Mouse (Mus musculus) limb, embryonic 11.5 days (tissue): ENCODE measurements around the gene Plekha7. TPM values are rescaled to one million over a fixed set of nuclear protein-coding genes. Genes with fewer than 3 reads are reported as not detected.

ENCODE experiments used
- ATAC-seq: fragments of 200-750 bp; cut with Nextera tagmentation; 2 replicates; pipeline ENCODE4 v1.8.0; 2017; ENCODE audit warnings: low read depth; ENCODE audit not compliant: insufficient number of reproducible peaks, low FRiP score, low TSS enrichment
- DNase-seq: peaks from one replicate; pipeline ENCODE4 v3.0.0-alpha.2; 2015; ENCODE audit warnings: low spot score
- H3K27ac ChIP-seq: fragments of 300-500 bp; sonication (generic); replicated peaks from 2 replicates; pipeline ENCODE4 v1.5.1; 2014; ENCODE audit warnings: low read depth, mild to moderate bottlenecking, low read length
- H3K27me3 ChIP-seq: fragments of 300-500 bp; sonication (generic); 2 replicates; pipeline ENCODE4 v1.6.1; 2014; ENCODE audit warnings: mild to moderate bottlenecking, low read length, mixed read lengths; ENCODE audit not compliant: control insufficient read depth, insufficient read depth
- H3K36me3 ChIP-seq: fragments of 300-500 bp; sonication (generic); 2 replicates; pipeline ENCODE4 v1.6.1; 2014; ENCODE audit warnings: mild to moderate bottlenecking, low read length, moderate library complexity, mixed read lengths; ENCODE audit not compliant: control insufficient read depth, insufficient read depth
- H3K4me1 ChIP-seq: fragments of 300-500 bp; sonication (generic); 2 replicates; pipeline ENCODE4 v1.6.1; 2014; ENCODE audit warnings: low read length, mixed read lengths; ENCODE audit not compliant: control insufficient read depth, insufficient read depth
- H3K4me2 ChIP-seq: fragments of 300-500 bp; sonication (generic); 2 replicates; pipeline ENCODE4 v1.6.1; 2014; ENCODE audit warnings: low read depth, mild to moderate bottlenecking, moderate library complexity; ENCODE audit not compliant: severe bottlenecking
- H3K4me3 ChIP-seq: fragments of 300-500 bp; sonication (generic); 2 replicates; pipeline ENCODE4 v1.5.1; 2014; ENCODE audit warnings: low read depth, low read length
- H3K9ac ChIP-seq: fragments of 300-500 bp; sonication (generic); 2 replicates; pipeline ENCODE4 v1.6.1; 2014; ENCODE audit warnings: mild to moderate bottlenecking, low read length
- H3K9me3 ChIP-seq: fragments of 300-500 bp; sonication (generic); 2 replicates; pipeline ENCODE4 v1.6.1; 2016; ENCODE audit warnings: low read length; ENCODE audit not compliant: control insufficient read depth
- WGBS: fragments of 180-500 bp; shearing (Covaris S2); extraction: QIAGEN DNeasy Blood & Tissue Kit; methylation state at CpG from one replicate; pipeline ENCODE4 v1.1.7; 2014; 5-methylcytosine and 5-hydroxymethylcytosine counted together
- polyA plus RNA-seq: library from polyadenylated mRNA; unstranded; fragments of >200 nt; fragmentation: Nextera tagmentation; extraction: Ambion mirVana; gene quantifications from 2 replicates; pipeline ENCODE4 v1.2.1, GENCODE M21; 2014

Gene Plekha7
- polyA plus RNA-seq, 1 experiment from 2014 or later, result 3.7 TPM

DNA sequence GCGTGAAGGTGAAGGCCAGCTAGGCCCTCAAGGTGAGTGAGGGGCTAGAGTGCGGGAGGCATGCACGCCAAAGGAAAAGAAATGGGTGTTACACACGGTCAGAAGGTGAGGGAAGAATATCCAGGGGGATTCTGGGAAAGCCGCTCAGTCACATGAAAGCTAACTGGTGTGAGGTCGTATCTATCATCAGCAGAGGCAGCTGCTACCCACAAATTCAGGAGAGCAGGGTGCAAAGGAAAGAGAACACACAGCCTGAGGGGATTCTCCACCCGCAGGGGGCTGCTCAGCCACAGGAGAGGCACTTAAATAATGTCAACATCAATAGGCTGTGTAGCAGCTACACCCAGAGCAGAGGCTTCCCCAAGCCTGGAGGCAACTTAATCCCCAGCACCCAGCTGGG lies 44.9 kb downstream of the Plekha7 start:
- 64% methylated on average over 7 of the region's 7 CpGs for WGBS
- Histone ChIP-seq H3K9ac (no peak overlapping the region), H3K27ac (no peak overlapping the region), H3K27me3 (no peaks in the 10 kb centered on the region), H3K4me2 (no peak overlapping the region), H3K36me3 (no peaks in the 10 kb centered on the region), H3K4me1 (peaks cover 4% of the 10 kb centered on the region; the same call in 1 of the 2 replicates), H3K4me3 (no peak overlapping the region), H3K9me3 (no peaks in the 10 kb centered on the region)
- DNase-seq, result no peak
- no peak for ATAC-seq

DNA sequence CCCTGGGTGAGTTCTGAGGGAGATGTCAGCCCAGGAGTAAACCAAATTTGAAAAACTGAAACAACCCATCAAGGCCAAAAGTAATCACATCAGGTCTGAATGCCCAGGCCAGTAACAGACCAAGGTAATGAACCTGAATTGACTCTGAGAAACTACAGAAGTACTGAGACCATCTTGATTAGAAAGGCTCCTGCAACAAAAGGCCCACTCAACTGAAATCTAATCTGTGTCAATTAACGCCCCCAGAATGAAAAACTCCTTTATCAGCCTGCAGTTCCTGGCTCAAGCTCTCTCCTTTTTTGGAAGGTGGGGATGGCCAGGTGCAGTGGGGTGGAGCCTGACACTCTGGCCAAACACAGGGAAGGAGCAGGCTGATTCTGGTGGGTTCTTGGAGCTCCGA lies 45.7 kb downstream of the Plekha7 start:
- H3K9ac ChIP-seq, result no peak overlapping the region
- no peak overlapping the region for H3K4me3 ChIP-seq
- no peaks in the 10 kb centered on the region for H3K27me3 ChIP-seq
- H3K27ac ChIP-seq, result no peak overlapping the region
- no peaks in the 10 kb centered on the region for H3K36me3 ChIP-seq
- H3K4me1 ChIP-seq, result no peaks in the 10 kb centered on the region
- ATAC-seq, result no peak
- H3K9me3 ChIP-seq, result no peaks in the 10 kb centered on the region
- DNase-seq, result no peak
- WGBS, result 41% methylated on average over 2 of the region's 2 CpGs
- no peak overlapping the region for H3K4me2 ChIP-seq

DNA sequence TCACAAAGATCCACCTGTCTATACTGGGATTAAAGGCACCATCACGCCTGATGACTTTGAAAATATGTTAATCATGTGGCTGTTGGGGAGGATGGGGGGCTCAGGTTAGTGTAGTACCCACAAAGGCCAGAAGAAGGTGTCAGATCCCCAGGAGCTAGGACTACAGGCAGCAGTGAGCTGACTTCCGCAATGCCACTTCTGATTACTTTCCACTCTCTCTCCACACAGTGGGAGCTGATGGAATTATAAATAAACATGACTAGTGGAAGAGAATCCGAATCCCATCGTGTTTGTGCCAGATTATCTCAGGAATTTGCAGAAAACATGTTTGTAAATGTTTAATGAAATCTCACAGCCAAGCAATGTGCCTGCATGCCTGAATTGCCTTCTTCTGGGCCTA lies 46.1 kb downstream of the Plekha7 start:
- Histone ChIP-seq H3K9me3 (no peaks in the 10 kb centered on the region), H3K4me2 (no peak overlapping the region), H3K9ac (no peak overlapping the region), H3K27me3 (no peaks in the 10 kb centered on the region), H3K4me1 (no peaks in the 10 kb centered on the region), H3K4me3 (no peak overlapping the region), H3K36me3 (no peaks in the 10 kb centered on the region), H3K27ac (no peak overlapping the region)
- 48% methylated on average over 4 of the region's 4 CpGs for WGBS
- no peak for DNase-seq
- no peak for ATAC-seq

DNA sequence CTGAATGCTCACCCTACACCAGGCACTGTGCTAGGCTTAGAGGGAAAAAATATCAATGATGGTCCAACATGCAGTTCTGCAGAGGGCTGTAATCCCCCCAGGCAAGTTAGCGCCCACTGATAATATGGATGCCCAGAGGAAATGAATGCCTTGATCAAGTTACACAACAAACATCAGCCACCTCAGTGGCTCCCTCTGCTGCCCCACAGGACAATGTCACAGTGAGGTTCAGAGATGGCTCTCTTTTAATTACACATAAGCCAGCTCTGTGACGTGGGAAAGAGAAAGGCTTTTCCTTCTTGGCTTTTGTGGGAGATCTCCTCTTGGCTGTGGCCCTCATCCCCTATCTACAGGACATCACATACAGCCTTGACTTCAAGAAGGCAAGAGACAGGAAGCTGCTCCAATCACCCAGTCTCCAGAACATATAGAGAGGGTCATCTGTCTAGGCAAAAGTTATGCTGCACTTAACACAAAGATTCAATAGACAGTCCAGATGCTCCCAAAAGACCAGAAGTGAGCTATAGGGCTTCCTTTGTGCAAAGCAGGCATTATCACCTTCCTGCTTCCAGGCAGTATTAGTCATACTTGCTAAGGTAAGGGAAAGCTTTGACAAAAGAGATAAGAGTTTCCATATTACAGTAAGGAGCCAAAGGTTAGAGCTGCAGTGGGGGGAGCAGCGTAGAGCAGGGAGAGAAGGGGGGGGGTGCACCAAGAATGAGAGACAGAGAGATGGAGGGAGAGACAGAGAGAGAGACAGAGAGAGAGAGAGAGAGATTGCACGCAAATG lies 47.2 kb downstream of the Plekha7 start:
- H3K4me2 ChIP-seq, result no peak overlapping the region
- H3K36me3 ChIP-seq, result no peaks in the 10 kb centered on the region
- H3K9ac ChIP-seq, result no peak overlapping the region
- no peak overlapping the region for H3K27ac ChIP-seq
- H3K27me3 ChIP-seq, result no peaks in the 10 kb centered on the region
- no peak overlapping the region for H3K4me3 ChIP-seq
- 68% methylated on average over 4 of the region's 4 CpGs for WGBS
- ATAC-seq (no peak), DNase-seq (no peak)
- no peaks in the 10 kb centered on the region for H3K9me3 ChIP-seq
- no peaks in the 10 kb centered on the region for H3K4me1 ChIP-seq

DNA sequence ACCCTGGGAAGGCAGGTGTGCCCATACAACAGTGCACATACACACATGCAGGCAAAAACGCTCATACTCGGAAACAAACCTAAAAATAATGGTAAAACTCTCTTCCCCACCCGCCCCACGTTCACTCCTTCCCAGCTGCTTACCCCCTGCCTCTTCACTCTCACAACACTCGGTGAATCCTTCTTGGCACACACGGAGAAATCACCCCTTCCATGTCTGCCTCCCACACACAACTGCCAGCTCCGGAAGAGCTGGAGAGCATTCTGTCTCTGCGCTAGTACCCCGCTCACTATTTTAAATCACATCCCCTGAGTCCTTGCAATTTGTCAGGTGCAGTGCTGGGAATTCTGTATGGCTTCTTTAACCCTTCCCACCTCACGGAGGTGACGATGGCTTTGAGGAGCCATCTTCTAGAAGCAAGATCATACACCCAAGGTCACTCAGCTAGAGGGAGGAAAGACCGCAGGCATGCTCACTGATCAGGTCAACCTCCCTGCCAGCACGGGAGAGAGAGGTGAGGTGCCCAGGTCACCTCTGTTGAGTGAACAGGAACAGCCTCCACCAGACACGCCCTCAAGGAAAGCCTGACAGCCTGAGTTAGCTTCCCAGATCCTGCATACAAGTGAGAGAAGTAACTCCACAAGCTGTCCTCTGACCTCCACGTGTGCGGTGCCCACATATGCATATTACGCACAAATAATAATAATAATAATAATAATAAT lies 49.6 kb downstream of the Plekha7 start:
- WGBS, result 89% methylated on average over 17 of the region's 17 CpGs
- H3K27ac ChIP-seq, result no peak overlapping the region

DNA sequence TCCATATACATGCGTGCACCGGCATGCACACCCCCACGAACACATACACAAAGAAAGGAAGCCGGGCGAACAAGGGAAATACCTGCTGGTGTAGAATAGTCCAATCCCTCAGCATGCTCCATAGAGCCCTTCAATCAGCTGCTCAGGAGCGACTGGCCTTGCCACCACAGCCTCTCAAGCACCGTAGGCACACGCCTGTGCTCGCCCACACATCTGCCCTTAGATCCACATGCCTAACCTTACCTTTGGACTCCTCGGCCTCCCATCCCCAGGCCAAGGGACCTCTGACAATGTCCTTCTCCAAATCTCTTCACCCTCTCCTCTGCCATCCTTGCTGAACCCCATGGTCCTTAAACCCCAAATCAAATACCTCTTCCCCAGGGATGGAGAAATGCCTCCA lies 50.2 kb downstream of the Plekha7 start:
- no peaks in the 10 kb centered on the region for H3K27me3 ChIP-seq
- 97% methylated on average over 10 of the region's 10 CpGs for WGBS
- no peak overlapping the region for H3K27ac ChIP-seq
- no peak overlapping the region for H3K4me3 ChIP-seq
- no peaks in the 10 kb centered on the region for H3K4me1 ChIP-seq
- H3K4me2 ChIP-seq, result no peak overlapping the region
- no peaks in the 10 kb centered on the region for H3K9me3 ChIP-seq
- ATAC-seq (no peak), DNase-seq (no peak)
- no peak overlapping the region for H3K9ac ChIP-seq
- no peaks in the 10 kb centered on the region for H3K36me3 ChIP-seq

More for the DNA sequence above, 49.6 kb downstream of the Plekha7 start:
- H3K4me1 ChIP-seq, result no peaks in the 10 kb centered on the region
- H3K9me3 ChIP-seq, result no peaks in the 10 kb centered on the region
- no peak overlapping the region for H3K4me2 ChIP-seq
- no peak for DNase-seq
- H3K9ac ChIP-seq, result no peak overlapping the region
- H3K27me3 ChIP-seq, result no peaks in the 10 kb centered on the region
- H3K36me3 ChIP-seq, result no peaks in the 10 kb centered on the region
- ATAC-seq, result no peak
- H3K4me3 ChIP-seq, result no peak overlapping the region

DNA sequence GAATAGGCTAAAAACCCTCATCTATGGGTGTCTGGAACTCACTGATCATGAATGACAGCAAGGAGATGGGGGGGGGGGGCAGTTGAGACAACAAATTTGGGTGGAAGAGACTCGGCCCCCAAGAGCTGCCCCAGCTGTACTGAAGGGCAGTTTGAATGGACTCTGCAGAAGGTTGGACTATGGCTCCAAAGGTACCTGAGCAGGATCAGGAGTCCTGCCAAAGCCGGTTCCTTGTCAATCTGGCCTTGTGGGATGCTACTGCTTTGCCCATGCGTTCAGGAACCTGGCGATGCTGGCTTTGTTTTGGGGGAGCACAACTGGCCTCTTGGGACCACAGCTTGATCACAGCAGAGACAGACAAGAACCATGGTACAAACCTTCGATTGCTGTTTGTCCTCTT lies 52.5 kb downstream of the Plekha7 start:
- H3K27me3 ChIP-seq, result no peaks in the 10 kb centered on the region
- H3K9me3 ChIP-seq, result no peaks in the 10 kb centered on the region
- no peak overlapping the region for H3K4me2 ChIP-seq
- no peak overlapping the region for H3K27ac ChIP-seq
- H3K9ac ChIP-seq, result no peak overlapping the region
- ATAC-seq (no peak), DNase-seq (no peak)
- H3K4me3 ChIP-seq, result no peak overlapping the region
- no peaks in the 10 kb centered on the region for H3K36me3 ChIP-seq
- no peaks in the 10 kb centered on the region for H3K4me1 ChIP-seq
- 82% methylated on average over 5 of the region's 5 CpGs for WGBS

DNA sequence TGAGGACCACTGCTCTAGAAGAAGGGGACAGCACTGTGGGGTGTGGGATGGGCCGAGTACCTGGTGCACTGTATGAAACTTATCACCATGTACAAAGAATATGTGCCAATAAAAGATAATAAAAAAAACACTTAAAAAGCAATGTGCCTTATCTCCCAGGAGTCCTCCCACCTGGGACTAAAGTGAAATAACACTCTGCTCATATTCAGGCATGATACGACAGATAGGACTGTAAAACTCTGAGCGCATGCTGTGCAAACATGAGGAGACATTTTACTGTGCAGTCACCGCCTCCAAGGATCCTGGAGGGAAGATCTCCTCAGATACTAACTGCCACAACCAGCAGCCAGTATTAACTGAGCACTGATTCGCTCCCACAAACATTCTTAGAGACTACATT lies 53.5 kb downstream of the Plekha7 start:
- Histone ChIP-seq H3K9me3 (no peaks in the 10 kb centered on the region), H3K9ac (no peak overlapping the region), H3K27me3 (no peaks in the 10 kb centered on the region), H3K27ac (no peak overlapping the region), H3K4me3 (no peak overlapping the region), H3K4me1 (no peaks in the 10 kb centered on the region), H3K36me3 (no peaks in the 10 kb centered on the region), H3K4me2 (no peak overlapping the region)
- DNase-seq, result no peak
- no peak for ATAC-seq
- WGBS, result 89% methylated on average over 5 of the region's 5 CpGs
